Mouse (Mus musculus): ENCODE measurements around the gene Stn1. TPM values are rescaled to one million over a fixed set of nuclear protein-coding genes. Genes with fewer than 3 reads are reported as not detected.

The Stn1 gene
- polyA plus RNA-seq, 1 experiment from 2014 or later = 34.2 TPM

DNA sequence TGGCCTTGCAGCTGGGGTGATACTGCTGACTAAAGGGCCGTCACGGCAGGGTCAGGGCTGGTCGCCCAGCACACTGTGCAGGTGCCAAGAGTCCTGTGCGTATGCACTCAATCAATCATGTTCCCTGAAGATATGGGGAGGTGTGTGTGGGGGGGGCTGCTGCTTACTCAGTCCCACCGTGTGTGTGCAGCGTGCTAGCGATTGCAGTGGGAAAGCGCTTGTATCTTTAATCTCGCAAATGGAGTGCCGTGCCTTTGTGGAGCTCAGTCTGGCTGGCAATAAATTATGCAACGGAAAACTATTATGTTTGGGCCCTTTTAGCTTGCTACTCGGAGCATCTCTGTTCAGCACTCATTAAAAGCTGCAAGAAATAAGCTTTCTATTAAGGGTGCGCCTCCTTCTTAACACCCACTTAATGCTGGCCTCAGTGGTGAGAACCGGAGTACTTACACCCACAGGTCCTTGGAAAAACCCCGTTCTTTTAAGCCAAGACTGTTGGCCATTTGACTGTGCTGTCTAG, 64.4 kb downstream of the Stn1 start:
- WGBS = 44% methylated on average over 15 of the region's 15 CpGs
- Histone ChIP-seq H3K36me3 (no peaks in the 10 kb centered on the region), H3K27ac (ENCODE audit: poor library complexity, severe bottlenecking) (no peak overlapping the region), H3K9me3 (replicated peaks) (no peaks in the 10 kb centered on the region), H3K4me2 (no peak overlapping the region), H3K4me1 (replicated peaks) (peaks cover 22% of the 10 kb centered on the region), H3K4me3 (no peak overlapping the region), H3K9ac (no peak overlapping the region), H3K27me3 (replicated peaks) (no peaks in the 10 kb centered on the region)
- no peak for ATAC-seq (ENCODE audit: insufficient number of reproducible peaks, low FRiP score)

DNA sequence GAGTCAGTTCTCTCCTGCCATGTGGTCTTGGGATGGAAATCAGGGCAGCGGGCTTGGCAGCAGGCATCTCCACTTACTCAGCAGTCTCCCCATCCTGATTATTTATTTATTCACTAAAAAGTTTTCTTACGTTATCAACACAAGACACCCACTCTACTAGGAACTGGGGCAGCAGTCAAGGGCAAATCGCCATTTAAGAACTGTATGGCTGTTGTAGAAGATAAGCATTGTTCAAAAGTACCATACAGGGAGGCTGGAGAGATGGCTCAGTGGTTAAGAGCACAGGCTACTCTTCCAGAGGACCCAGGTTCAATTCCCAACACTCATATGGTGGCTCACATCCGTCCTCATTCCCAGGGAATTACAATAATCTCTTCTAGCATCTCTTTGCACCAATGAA, 65.5 kb downstream of the Stn1 start:
- ATAC-seq (ENCODE audit: insufficient number of reproducible peaks, low FRiP score) = no peak
- no peak overlapping the region for H3K4me3 ChIP-seq
- H3K36me3 ChIP-seq = no peaks in the 10 kb centered on the region
- 71% methylated on average over 4 of the region's 4 CpGs for WGBS
- no peak overlapping the region for H3K4me2 ChIP-seq
- H3K27ac ChIP-seq (ENCODE audit: poor library complexity, severe bottlenecking) = no peak overlapping the region
- no peaks in the 10 kb centered on the region for H3K27me3 ChIP-seq (replicated peaks)
- no peak overlapping the region for H3K9ac ChIP-seq
- peaks cover 22% of the 10 kb centered on the region for H3K4me1 ChIP-seq (replicated peaks)
- H3K9me3 ChIP-seq (replicated peaks) = no peaks in the 10 kb centered on the region

- H3K4me3 ChIP-seq = no peak overlapping the region
- H3K4me1 ChIP-seq (replicated peaks) = peaks cover 26% of the 10 kb centered on the region
- no peak for ATAC-seq (ENCODE audit: insufficient number of reproducible peaks, low FRiP score)
- no peaks in the 10 kb centered on the region for H3K36me3 ChIP-seq
- no peak overlapping the region for H3K4me2 ChIP-seq
- H3K27me3 ChIP-seq (replicated peaks) = no peaks in the 10 kb centered on the region
- no peak overlapping the region for H3K9ac ChIP-seq
- H3K9me3 ChIP-seq (replicated peaks) = no peaks in the 10 kb centered on the region
- 25% methylated on average over 3 of the region's 3 CpGs for WGBS
- H3K27ac ChIP-seq (ENCODE audit: poor library complexity, severe bottlenecking) = no peak overlapping the region
Observed at GRCm38 (mm10) chr19:47468750-47469149, 68.6 kb downstream of the Stn1 start.

- Histone ChIP-seq H3K4me1 (replicated peaks) (peaks cover 34% of the 10 kb centered on the region), H3K27ac (ENCODE audit: poor library complexity, severe bottlenecking) (no peak overlapping the region), H3K27me3 (replicated peaks) (no peaks in the 10 kb centered on the region), H3K4me3 (no peak overlapping the region), H3K9me3 (replicated peaks) (peaks cover 2% of the 10 kb centered on the region; the same call in 1 of the 2 replicates), H3K4me2 (no peak overlapping the region), H3K9ac (no peak overlapping the region), H3K36me3 (peaks cover 2% of the 10 kb centered on the region; the same call in 1 of the 2 replicates)
- ATAC-seq (ENCODE audit: insufficient number of reproducible peaks, low FRiP score) = no peak
- WGBS = 74% methylated on average over 8 of the region's 8 CpGs
Observed at GRCm38 (mm10) chr19:47466775-47467174, 70.5 kb downstream of the Stn1 start.

- Histone ChIP-seq H3K4me3 (no peak overlapping the region), H3K4me2 (no peak overlapping the region), H3K4me1 (replicated peaks) (peaks cover 45% of the 10 kb centered on the region), H3K36me3 (peaks cover 8% of the 10 kb centered on the region; the same call in 1 of the 2 replicates), H3K9ac (no peak overlapping the region), H3K9me3 (replicated peaks) (peaks cover 3% of the 10 kb centered on the region; the same call in 1 of the 2 replicates), H3K27ac (ENCODE audit: poor library complexity, severe bottlenecking) (no peak overlapping the region), H3K27me3 (replicated peaks) (no peaks in the 10 kb centered on the region)
- WGBS = 72% methylated on average over 9 of the region's 9 CpGs
- ATAC-seq (ENCODE audit: insufficient number of reproducible peaks, low FRiP score) = no peak
Observed at GRCm38 (mm10) chr19:47465467-47465866, 71.8 kb downstream of the Stn1 start.

- Histone ChIP-seq H3K27ac (ENCODE audit: poor library complexity, severe bottlenecking) (peak within 1 kb of the TSS; percentile 93), H3K9ac (peak within 1 kb of the TSS; percentile 87), H3K36me3 (peaks cover 8% of the 10 kb centered on the region; the same call in 1 of the 2 replicates), H3K27me3 (replicated peaks) (no peaks in the 10 kb centered on the region), H3K4me2 (peak within 1 kb of the TSS; percentile 94), H3K4me3 (peak within 1 kb of the TSS; percentile 80), H3K4me1 (replicated peaks) (peaks cover 54% of the 10 kb centered on the region), H3K9me3 (replicated peaks) (peaks cover 3% of the 10 kb centered on the region; the same call in 1 of the 2 replicates)
- peak; percentile 91 for ATAC-seq (ENCODE audit: insufficient number of reproducible peaks, low FRiP score)
- WGBS = 3% methylated on average over 65 of the region's 70 CpGs
Observed at GRCm38 (mm10) chr19:47464304-47465241, 72.7 kb downstream of the Stn1 start, which contains the start of gene Sh3pxd2a. Gene Sh3pxd2a, minus strand, starts transcription at chr19:47464401.

- peak; percentile 63 for ATAC-seq (ENCODE audit: insufficient number of reproducible peaks, low FRiP score)
- under 1% methylated on average over 46 of the region's 46 CpGs for WGBS
Observed at GRCm38 (mm10) chr19:47463636-47464303, 73.5 kb downstream of the Stn1 start.

DNA sequence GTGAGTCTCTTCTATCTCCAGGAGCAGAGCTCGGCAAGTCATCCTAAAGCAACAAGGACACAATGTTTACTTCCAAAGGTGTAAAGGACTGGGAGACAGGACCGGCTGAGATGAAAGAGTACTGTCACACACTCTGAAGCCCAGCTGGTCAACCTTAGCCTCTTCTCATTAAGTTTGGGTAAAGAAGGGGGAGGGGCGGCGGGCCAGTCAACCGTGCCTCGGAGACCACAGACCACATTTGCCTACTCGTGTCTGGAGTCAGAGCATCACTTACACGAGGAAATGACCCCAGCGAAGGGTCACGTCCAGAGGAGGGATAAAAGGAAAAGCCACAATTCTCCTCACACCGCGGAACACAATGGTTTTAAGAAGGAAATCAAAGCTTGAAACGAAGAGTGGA, 74.1 kb downstream of the Stn1 start:
- H3K27ac ChIP-seq (ENCODE audit: poor library complexity, severe bottlenecking) = peak overlapping the region; percentile 93
- H3K4me1 ChIP-seq (replicated peaks) = peaks cover 56% of the 10 kb centered on the region
- no peaks in the 10 kb centered on the region for H3K27me3 ChIP-seq (replicated peaks)
- H3K4me3 ChIP-seq = peak overlapping the region; percentile 80
- peaks cover 8% of the 10 kb centered on the region; the same call in 1 of the 2 replicates for H3K36me3 ChIP-seq
- no peak for ATAC-seq (ENCODE audit: insufficient number of reproducible peaks, low FRiP score)
- H3K4me2 ChIP-seq = peak overlapping the region; percentile 94
- under 1% methylated on average over 13 of the region's 13 CpGs for WGBS
- peaks cover 3% of the 10 kb centered on the region; the same call in 1 of the 2 replicates for H3K9me3 ChIP-seq (replicated peaks)
- H3K9ac ChIP-seq = peak overlapping the region; percentile 87

More at GRCm38 (mm10) chr19:47463636-47464303, 73.5 kb downstream of the Stn1 start:
- Histone ChIP-seq H3K9ac (peak overlapping the region; percentile 87), H3K36me3 (peaks cover 8% of the 10 kb centered on the region; the same call in 1 of the 2 replicates), H3K4me3 (peak overlapping the region; percentile 80), H3K4me1 (replicated peaks) (peaks cover 56% of the 10 kb centered on the region), H3K9me3 (replicated peaks) (peaks cover 3% of the 10 kb centered on the region; the same call in 1 of the 2 replicates), H3K27ac (ENCODE audit: poor library complexity, severe bottlenecking) (peak overlapping the region; percentile 93), H3K27me3 (replicated peaks) (no peaks in the 10 kb centered on the region), H3K4me2 (peak overlapping the region; percentile 94)

GRCm38 (mm10) chr19:47462725-47463124, 74.6 kb downstream of the Stn1 start:
- peaks cover 59% of the 10 kb centered on the region for H3K4me1 ChIP-seq (replicated peaks)
- no peak for ATAC-seq (ENCODE audit: insufficient number of reproducible peaks, low FRiP score)
- H3K36me3 ChIP-seq = peaks cover 8% of the 10 kb centered on the region; the same call in 1 of the 2 replicates
- H3K9ac ChIP-seq = peak overlapping the region; percentile 87
- H3K9me3 ChIP-seq (replicated peaks) = peaks cover 3% of the 10 kb centered on the region; the same call in 1 of the 2 replicates
- peak overlapping the region; percentile 80 for H3K4me3 ChIP-seq
- 16% methylated on average over 6 of the region's 6 CpGs for WGBS
- peak overlapping the region; percentile 94 for H3K4me2 ChIP-seq
- no peaks in the 10 kb centered on the region for H3K27me3 ChIP-seq (replicated peaks)
- H3K27ac ChIP-seq (ENCODE audit: poor library complexity, severe bottlenecking) = no peak overlapping the region

DNA sequence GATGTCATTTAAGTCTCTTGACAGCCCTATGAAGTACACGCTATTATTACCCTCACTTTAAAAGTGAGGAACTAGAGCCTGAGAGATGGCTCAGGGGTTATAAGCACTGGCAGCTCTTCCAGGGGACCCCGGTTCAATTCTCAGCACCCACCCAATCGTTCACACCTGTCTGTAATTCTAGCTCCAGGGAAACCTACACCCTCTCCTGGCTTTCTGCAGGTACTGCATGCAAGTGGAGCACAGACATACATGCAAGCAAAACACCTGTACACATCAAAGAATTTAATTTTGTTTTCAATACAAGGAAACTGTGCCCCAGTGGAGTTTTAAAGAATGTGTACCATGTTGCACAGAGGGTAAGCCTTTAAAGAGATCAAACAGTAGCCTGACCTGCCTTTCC, 75.5 kb downstream of the Stn1 start:
- H3K9ac ChIP-seq = no peak overlapping the region
- peaks cover 3% of the 10 kb centered on the region; the same call in 1 of the 2 replicates for H3K9me3 ChIP-seq (replicated peaks)
- H3K4me2 ChIP-seq = peak overlapping the region; percentile 94; the same call in 1 of the 2 replicates
- H3K4me3 ChIP-seq = peak overlapping the region; percentile 80; the same call in 1 of the 2 replicates
- WGBS = 91% methylated on average over 3 of the region's 3 CpGs
- H3K27me3 ChIP-seq (replicated peaks) = no peaks in the 10 kb centered on the region
- H3K4me1 ChIP-seq (replicated peaks) = peaks cover 67% of the 10 kb centered on the region
- ATAC-seq (ENCODE audit: insufficient number of reproducible peaks, low FRiP score) = no peak
- no peak overlapping the region for H3K27ac ChIP-seq (ENCODE audit: poor library complexity, severe bottlenecking)
- H3K36me3 ChIP-seq = peaks cover 8% of the 10 kb centered on the region; the same call in 1 of the 2 replicates
